Mouse (Mus musculus) CD8-positive naive resting alpha-beta T cell, adult 2 months (primary cell): Measurements from ENCODE around the gene Elf2.

Experiments used
- DNase-seq, 2 experiments: peaks; one replicate each; pipeline ENCODE4 v3.0.0; 2022; ENCODE audit warnings: low read depth in 2 of 2, low spot score in 2 of 2

Elf2 gene

GRCm38 (mm10) chr3:51234752-51235055, 105.8 kb downstream of the Elf2 start:
- no peak for DNase-seq

- peak; percentile 65 to 74 for DNase-seq
Measured at GRCm38 (mm10) chr3:51233918-51234751, 106.3 kb downstream of the Elf2 start.

- DNase-seq = no peak
Measured at GRCm38 (mm10) chr3:51233474-51233873, 107.0 kb downstream of the Elf2 start.

GRCm38 (mm10) chr3:51232205-51232910, 108.1 kb downstream of the Elf2 start:
- DNase-seq = no peak

- DNase-seq = no peak
Measured at GRCm38 (mm10) chr3:51231499-51231898, 109.0 kb downstream of the Elf2 start.

- DNase-seq = no peak
Measured at GRCm38 (mm10) chr3:51230886-51231285, 109.6 kb downstream of the Elf2 start.

GRCm38 (mm10) chr3:51230146-51230835, 110.2 kb downstream of the Elf2 start:
- no peak for DNase-seq

GRCm38 (mm10) chr3:51229226-51229625, 111.2 kb downstream of the Elf2 start:
- DNase-seq = no peak

- DNase-seq = no peak
Measured at GRCm38 (mm10) chr3:51228821-51229205, 111.7 kb downstream of the Elf2 start.

GRCm38 (mm10) chr3:51228038-51228820, 112.2 kb downstream of the Elf2 start:
- DNase-seq = peak; percentile 29 to 53

GRCm38 (mm10) chr3:51226601-51227000, 113.9 kb downstream of the Elf2 start:
- DNase-seq = no peak

GRCm38 (mm10) chr3:51225979-51226378, 114.5 kb downstream of the Elf2 start:
- DNase-seq = no peak

- no peak for DNase-seq
Measured at GRCm38 (mm10) chr3:51225226-51225750, 115.2 kb downstream of the Elf2 start.

- peak; percentile 76 to 79 for DNase-seq
Measured at GRCm38 (mm10) chr3:51224363-51225225, 115.9 kb downstream of the Elf2 start, which contains the start of gene Noct. Gene Noct, plus strand, starts transcription at chr3:51224447.

- no peak for DNase-seq
Measured at GRCm38 (mm10) chr3:51223556-51223955, 116.9 kb downstream of the Elf2 start.

- no peak for DNase-seq
Measured at GRCm38 (mm10) chr3:51222834-51223460, 117.5 kb downstream of the Elf2 start.

GRCm38 (mm10) chr3:51222302-51222701, 118.2 kb downstream of the Elf2 start:
- no peak for DNase-seq

GRCm38 (mm10) chr3:51221847-51222246, 118.6 kb downstream of the Elf2 start:
- no peak for DNase-seq

- no peak for DNase-seq
Measured at GRCm38 (mm10) chr3:51220846-51221245, 119.6 kb downstream of the Elf2 start.
